Mouse (Mus musculus) lung, adult 2 months (tissue): ENCODE results near the gene Gm11639. TPM values are rescaled to one million over a fixed set of nuclear protein-coding genes. Genes with fewer than 3 reads are reported as not detected.

Experiments used
- DNase-seq: peaks from one replicate; pipeline ENCODE4 v3.0.0; 2022
- H3K4me1 ChIP-seq: fragments of 200-500 bp; 2 replicates; pipeline ENCODE4 v1.6.1; 2011; ENCODE audit warnings: low read length; ENCODE audit not compliant: control insufficient read depth, insufficient read depth
- H3K4me3 ChIP-seq: fragments of 200-500 bp; replicated peaks from 2 replicates; pipeline ENCODE3; 2011; ENCODE audit warnings: low read depth, mild to moderate bottlenecking, control low read depth, low read length; ENCODE audit errors: extremely low read depth
- CTCF ChIP-seq: fragments of 200-500 bp; IDR thresholded peaks from 2 replicates; pipeline ENCODE4 v1.5.1; 2011; ENCODE audit warnings: mild to moderate bottlenecking, low read length, control low read depth; ENCODE audit not compliant: insufficient read depth
- POLR2A ChIP-seq: fragments of 200-500 bp; IDR thresholded peaks from 2 replicates; pipeline ENCODE4 v1.6.1; 2011; ENCODE audit warnings: low read depth, mild to moderate bottlenecking, control low read depth, low read length, borderline replicate concordance; ENCODE audit errors: extremely low read depth
- WGBS: fragments of 180-500 bp; shearing (Covaris S2); methylation state at CpG from one replicate; pipeline ENCODE4 v1.1.7; 2018; 5-methylcytosine and 5-hydroxymethylcytosine counted together
- polyA plus RNA-seq: library from polyadenylated mRNA; depleted of rRNA; stranded (reverse); fragments of >200 nt; gene quantifications from 2 replicates; pipeline ENCODE4 v1.2.3, GENCODE M21; 2012

Gm11639 gene
- polyA plus RNA-seq, 1 experiment, result not detected

DNA sequence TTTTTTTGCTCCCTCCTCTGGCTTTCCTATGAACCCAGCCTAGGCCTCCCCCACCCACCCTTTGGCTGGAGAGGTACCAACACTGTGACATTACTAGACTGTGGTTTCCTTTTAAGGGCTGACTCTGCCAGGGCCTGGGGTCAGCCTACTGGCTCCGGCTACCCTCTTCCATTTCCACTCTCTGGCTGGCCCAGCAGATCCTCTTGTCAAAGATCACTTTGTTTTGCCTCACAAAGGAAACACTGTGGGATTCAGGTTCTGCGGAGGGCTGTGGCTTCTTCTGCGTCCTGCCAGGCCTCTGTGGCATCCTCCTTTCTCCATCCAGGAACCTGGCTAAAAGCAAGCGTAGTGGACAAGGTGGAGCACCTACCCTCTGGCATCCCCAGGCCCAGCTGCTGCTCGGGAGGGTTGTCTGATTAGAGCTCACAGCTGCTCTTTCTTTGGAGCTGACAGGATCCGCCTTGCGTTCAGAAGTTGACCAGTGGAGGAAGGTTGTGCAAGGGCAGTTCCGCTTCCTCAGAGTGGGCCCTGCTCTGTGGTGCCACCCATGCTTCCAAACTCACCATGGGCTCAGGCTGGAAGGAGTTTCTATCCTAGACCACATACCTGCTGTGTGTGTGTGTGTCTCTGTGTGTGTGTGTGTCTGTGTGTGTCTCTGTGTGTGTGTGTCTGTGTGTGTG is 38.2 kb upstream of the Gm11639 start:
- 63% methylated on average over 8 of the region's 8 CpGs for WGBS
- no peak for TF ChIP-seq POLR2A
- no peak for TF ChIP-seq CTCF
- no peak for DNase-seq
- Histone ChIP-seq H3K4me1 (no peaks in the 10 kb centered on the region), H3K4me3 (no peak overlapping the region)

- Histone ChIP-seq H3K4me1 (no peaks in the 10 kb centered on the region), H3K4me3 (no peak overlapping the region)
- no peak for DNase-seq
- 71% methylated on average over 3 of the region's 3 CpGs for WGBS
- peak; percentile 65 for TF ChIP-seq CTCF
- no peak for TF ChIP-seq POLR2A
Measured at GRCm38 (mm10) chr11:104648571-104648970, 36.9 kb upstream of the Gm11639 start.

DNA sequence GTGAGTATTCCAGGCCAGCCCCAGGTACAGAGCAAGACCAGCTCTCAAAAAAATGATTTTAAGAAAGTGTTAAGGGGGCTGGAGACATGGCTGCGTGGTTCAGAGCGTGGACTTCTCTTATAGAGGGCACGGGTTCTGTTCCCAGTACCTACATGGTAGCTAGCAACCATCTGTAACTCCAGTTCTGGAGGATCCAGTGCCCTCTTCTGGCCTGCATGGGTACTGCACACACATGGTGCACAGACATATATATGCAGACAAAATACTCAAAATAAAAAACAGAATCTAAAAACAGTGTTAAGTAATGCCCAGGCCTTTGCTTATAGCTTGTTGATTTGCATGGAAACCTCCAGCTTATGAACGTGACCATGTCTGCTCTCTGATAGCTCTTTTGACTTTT is 24.9 kb upstream of the Gm11639 start:
- peaks cover 4% of the 10 kb centered on the region for H3K4me1 ChIP-seq

DNA sequence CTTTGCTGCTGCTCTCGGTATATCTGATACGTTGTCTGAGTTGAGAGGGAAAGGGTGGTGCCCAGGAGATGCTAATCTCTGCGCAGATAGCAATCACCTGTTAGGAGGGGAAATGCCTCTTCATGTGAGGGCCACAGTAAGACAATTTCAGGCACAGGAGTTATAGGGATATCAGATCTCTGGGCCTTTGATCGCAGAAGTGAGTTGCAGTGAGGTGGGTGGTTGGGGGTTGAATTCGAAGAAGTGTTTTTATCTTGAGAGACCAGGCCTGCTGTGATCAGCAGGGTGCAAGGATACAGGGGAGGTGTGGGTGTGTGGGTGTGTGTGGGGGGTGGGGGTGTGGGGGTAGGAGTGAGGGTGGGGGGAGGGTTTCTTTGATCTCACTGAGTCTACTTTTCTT is 24.4 kb upstream of the Gm11639 start:
- peaks cover 4% of the 10 kb centered on the region for H3K4me1 ChIP-seq
- no peak overlapping the region for H3K4me3 ChIP-seq
- no peak for TF ChIP-seq CTCF
- TF ChIP-seq POLR2A, result no peak
- WGBS, result 78% methylated on average over 5 of the region's 5 CpGs
- DNase-seq, result no peak

More for the DNA sequence above, 24.9 kb upstream of the Gm11639 start:
- no peak for DNase-seq
- TF ChIP-seq CTCF, result no peak
- no peak for TF ChIP-seq POLR2A
- 96% methylated on average over 4 of the region's 4 CpGs for WGBS
- H3K4me3 ChIP-seq, result no peak overlapping the region

GRCm38 (mm10) chr11:104661531-104662205 is 23.8 kb upstream of the Gm11639 start:
- H3K4me3 ChIP-seq, result no peak overlapping the region
- DNase-seq, result no peak
- H3K4me1 ChIP-seq, result peaks cover 4% of the 10 kb centered on the region
- WGBS, result 81% methylated on average over 20 of the region's 20 CpGs
- no peak for TF ChIP-seq CTCF
- TF ChIP-seq POLR2A, result no peak

DNA sequence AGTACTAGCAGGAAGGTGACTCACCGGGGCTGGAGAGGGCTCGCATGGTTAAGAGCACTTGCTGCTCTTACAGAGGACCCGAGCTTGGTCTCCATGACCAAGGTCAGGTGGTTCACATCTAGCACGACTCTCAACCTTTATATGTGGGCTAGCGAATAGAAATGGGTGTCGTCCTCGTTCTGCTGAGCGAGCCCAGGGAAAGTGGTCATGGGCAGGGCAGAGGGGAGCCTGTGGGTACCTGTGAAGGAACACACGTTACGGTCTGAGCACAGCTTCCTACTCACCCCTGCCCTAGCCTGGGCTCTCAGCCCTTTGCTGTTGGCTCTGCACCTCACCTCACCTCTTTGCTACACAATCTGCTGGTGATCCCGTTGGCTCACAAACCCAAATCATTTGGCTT is 22.9 kb upstream of the Gm11639 start:
- no peak for DNase-seq
- TF ChIP-seq CTCF, result no peak
- no peak overlapping the region for H3K4me3 ChIP-seq
- 70% methylated on average over 11 of the region's 11 CpGs for WGBS
- peaks cover 6% of the 10 kb centered on the region for H3K4me1 ChIP-seq

GRCm38 (mm10) chr11:104663241-104663877 is 22.1 kb upstream of the Gm11639 start:
- WGBS, result 36% methylated on average over 6 of the region's 6 CpGs
- DNase-seq, result no peak

GRCm38 (mm10) chr11:104663878-104664261 is 21.6 kb upstream of the Gm11639 start:
- 36% methylated on average over 3 of the region's 3 CpGs for WGBS
- no peak for TF ChIP-seq CTCF
- peaks cover 7% of the 10 kb centered on the region for H3K4me1 ChIP-seq
- H3K4me3 ChIP-seq, result no peak overlapping the region
- no peak for DNase-seq

More at GRCm38 (mm10) chr11:104663241-104663877, 22.1 kb upstream of the Gm11639 start:
- Histone ChIP-seq H3K4me3 (no peak overlapping the region), H3K4me1 (peaks cover 7% of the 10 kb centered on the region)
- no peak for TF ChIP-seq POLR2A
- peak; percentile 8; the same call in 1 of the 2 replicates for TF ChIP-seq CTCF

- peaks cover 7% of the 10 kb centered on the region for H3K4me1 ChIP-seq
- DNase-seq, result no peak
Measured at GRCm38 (mm10) chr11:104664441-104664840, 21.1 kb upstream of the Gm11639 start.

DNA sequence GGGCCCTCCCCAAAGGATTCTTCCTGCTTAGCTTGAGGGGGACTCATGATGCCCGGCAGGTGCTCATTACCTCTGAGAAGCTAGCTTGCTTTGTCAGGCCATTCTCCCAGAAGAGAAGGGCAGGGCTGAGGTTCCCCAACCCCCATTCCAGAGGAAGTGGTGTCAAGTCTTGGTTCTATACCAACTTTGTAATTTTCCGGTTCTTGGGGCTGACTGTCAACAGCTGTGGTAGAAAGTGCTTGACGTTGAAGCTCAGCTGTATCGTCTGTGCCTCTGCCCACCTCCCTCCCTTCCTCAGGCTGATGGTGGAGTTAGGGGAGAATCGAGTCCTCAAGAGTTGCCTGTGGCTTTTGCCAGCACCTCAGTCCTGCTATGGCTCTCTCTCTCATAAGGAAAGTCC is 18.1 kb upstream of the Gm11639 start:
- H3K4me1 ChIP-seq, result peaks cover 7% of the 10 kb centered on the region
- no peak for DNase-seq
- TF ChIP-seq CTCF (no peak), POLR2A (no peak)

More at GRCm38 (mm10) chr11:104664441-104664840, 21.1 kb upstream of the Gm11639 start:
- H3K4me3 ChIP-seq, result no peak overlapping the region
- TF ChIP-seq CTCF (no peak), POLR2A (no peak)

More for the DNA sequence above, 18.1 kb upstream of the Gm11639 start:
- no peak overlapping the region for H3K4me3 ChIP-seq
- 36% methylated on average over 5 of the region's 5 CpGs for WGBS
